Mouse (Mus musculus): ENCODE measurements at regions not wholly inside any gene's neighbourhood (a gene's known extent, or its start where the extent isn't known, plus 50 kb on each side); places are given as distances from the start of the nearest gene placed in this dataset.
A peak's percentile ranks its signal among the peaks of the same experiment; 100 is the strongest.
"Not testable (repeated sequence)": the region's sequence is repeated elsewhere in the genome, so short reads cannot be mapped to it uniquely, and the experiment has no call there.

DNA sequence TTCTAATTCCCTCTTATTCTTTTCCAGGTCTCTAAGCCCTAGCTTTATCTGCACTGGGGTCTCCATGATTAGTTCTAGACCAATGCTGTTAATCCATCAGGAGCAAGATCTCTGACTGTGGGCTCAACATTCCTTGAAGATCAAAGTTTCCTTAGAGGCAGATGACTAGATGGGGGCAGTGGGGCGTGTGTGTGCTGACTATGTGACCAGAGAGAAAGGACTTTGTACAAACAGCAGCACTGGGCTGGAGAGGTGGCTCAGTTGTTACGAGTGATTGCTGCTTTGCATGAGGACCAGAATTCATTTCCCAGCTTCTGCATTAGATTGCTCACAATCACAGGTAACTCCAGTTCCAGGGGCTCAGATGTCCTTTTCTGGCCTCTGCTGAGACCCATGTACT lies 250.1 kb upstream of the Zfp930 start:
- H3K9ac ChIP-seq: no peak overlapping the region
- H3K27ac ChIP-seq: no peak overlapping the region
- H3K4me2 ChIP-seq: no peak overlapping the region
- no peaks in the 10 kb centered on the region for H3K36me3 ChIP-seq
- H3K4me3 ChIP-seq: no peak overlapping the region
- no peaks in the 10 kb centered on the region for H3K27me3 ChIP-seq
- WGBS: 77% methylated on average over 2 of the region's 2 CpGs
- peaks cover 12% of the 10 kb centered on the region for H3K4me1 ChIP-seq
- H3K9me3 ChIP-seq: no peaks in the 10 kb centered on the region
- no peak for ATAC-seq (ENCODE audit: borderline replicate concordance, extremely low read depth, low FRiP score, low TSS enrichment)

DNA sequence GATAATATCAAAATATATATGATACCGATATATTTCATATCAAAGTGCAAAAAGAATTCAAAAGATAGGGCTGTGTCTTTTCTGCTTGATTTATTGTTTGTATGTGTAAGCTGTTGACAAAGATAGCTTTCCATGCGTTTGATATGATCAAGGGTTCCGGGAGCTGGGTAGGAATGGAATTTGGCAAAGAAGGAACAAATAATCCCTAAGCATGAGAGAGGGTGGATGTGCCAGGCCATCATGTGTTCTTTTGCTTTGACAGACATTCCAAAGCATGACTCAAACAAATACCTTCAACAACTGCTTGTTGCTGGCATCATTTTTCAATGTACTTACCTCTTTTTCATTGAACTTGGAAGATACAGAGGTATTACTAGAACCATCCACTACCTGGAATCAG lies 246.9 kb upstream of the Zfp930 start:
- no peaks in the 10 kb centered on the region for H3K36me3 ChIP-seq
- H3K27me3 ChIP-seq: no peaks in the 10 kb centered on the region
- no peak overlapping the region for H3K27ac ChIP-seq
- 71% methylated on average over 3 of the region's 3 CpGs for WGBS
- H3K9me3 ChIP-seq: no peaks in the 10 kb centered on the region
- H3K4me2 ChIP-seq: no peak overlapping the region
- H3K9ac ChIP-seq: no peak overlapping the region
- ATAC-seq (ENCODE audit: borderline replicate concordance, extremely low read depth, low FRiP score, low TSS enrichment): no peak
- H3K4me3 ChIP-seq: no peak overlapping the region
- no peaks in the 10 kb centered on the region for H3K4me1 ChIP-seq

DNA sequence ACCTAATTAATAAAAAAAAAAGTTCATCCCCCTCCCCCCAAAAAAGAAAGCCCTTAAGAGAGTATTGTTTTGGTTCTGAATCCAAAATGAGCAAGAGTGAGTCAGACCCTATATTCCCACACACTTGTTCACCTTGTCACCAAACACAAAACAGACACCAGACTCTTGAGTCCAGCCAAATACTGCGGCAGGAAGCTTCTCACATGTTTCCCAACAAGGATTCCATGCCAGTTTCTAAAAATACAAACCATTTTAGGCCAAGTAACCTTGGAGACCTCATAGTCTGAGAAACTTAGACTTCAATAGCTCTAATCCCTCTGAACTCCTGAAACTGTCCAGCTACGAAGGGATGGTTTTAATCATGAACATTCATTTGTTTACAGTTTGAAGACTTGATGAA lies 233.1 kb upstream of the Zfp930 start:
- no peak for ATAC-seq (ENCODE audit: borderline replicate concordance, extremely low read depth, low FRiP score, low TSS enrichment)
- no peak overlapping the region for H3K4me2 ChIP-seq
- WGBS: 58% methylated on average over 2 of the region's 2 CpGs
- H3K27me3 ChIP-seq: no peaks in the 10 kb centered on the region
- H3K9me3 ChIP-seq: no peaks in the 10 kb centered on the region
- H3K9ac ChIP-seq: no peak overlapping the region
- H3K27ac ChIP-seq: no peak overlapping the region
- H3K36me3 ChIP-seq: no peaks in the 10 kb centered on the region
- no peaks in the 10 kb centered on the region for H3K4me1 ChIP-seq
- no peak overlapping the region for H3K4me3 ChIP-seq

DNA sequence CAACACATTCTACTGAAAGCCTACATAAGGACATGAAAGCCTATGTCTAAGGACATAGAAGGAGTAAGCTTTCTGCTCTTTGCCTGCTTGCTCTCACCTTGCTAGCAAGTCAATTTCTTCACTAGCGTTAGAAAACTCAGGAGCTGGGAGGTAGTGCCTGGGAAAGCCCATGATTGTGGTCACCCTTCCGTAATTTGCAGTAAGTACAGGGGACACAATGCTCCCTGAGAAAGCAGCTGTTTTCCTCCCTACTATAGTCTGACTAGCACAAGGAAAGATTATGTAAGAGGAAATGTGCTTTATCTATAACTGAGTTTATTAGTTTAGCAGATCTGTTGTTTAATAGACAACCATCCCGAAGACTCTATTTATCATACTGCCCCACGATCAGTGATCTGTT lies 231.7 kb upstream of the Zfp930 start:
- ATAC-seq (ENCODE audit: borderline replicate concordance, extremely low read depth, low FRiP score, low TSS enrichment): no peak
- H3K36me3 ChIP-seq: no peaks in the 10 kb centered on the region
- no peaks in the 10 kb centered on the region for H3K4me1 ChIP-seq
- no peaks in the 10 kb centered on the region for H3K27me3 ChIP-seq
- H3K9ac ChIP-seq: no peak overlapping the region
- no peaks in the 10 kb centered on the region for H3K9me3 ChIP-seq
- no peak overlapping the region for H3K27ac ChIP-seq
- no peak overlapping the region for H3K4me3 ChIP-seq
- H3K4me2 ChIP-seq: no peak overlapping the region
- 54% methylated on average over 4 of the region's 4 CpGs for WGBS

DNA sequence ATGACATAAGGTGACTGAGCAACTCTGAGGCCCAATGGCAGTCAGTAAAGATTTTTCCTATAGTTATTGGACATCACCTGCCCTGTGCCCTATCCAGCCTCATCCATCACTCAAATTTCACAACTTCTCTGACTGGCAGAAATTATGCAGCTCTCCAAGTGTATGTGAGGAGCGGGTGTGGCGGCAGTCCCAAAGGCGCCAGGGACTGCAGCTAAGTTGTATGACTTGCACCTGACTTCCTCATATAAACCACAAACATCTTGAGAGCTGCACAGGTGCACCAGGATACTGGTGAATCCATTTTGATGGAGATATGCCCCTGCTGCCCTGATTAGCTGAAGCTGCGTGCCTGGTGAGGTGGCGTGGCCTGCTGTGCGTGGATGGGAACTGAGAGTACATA lies 225.7 kb upstream of the Zfp930 start:
- H3K4me1 ChIP-seq; H3K36me3 ChIP-seq; ATAC-seq (ENCODE audit: borderline replicate concordance, extremely low read depth, low FRiP score, low TSS enrichment); H3K27ac ChIP-seq; H3K4me2 ChIP-seq; H3K27me3 ChIP-seq; H3K4me3 ChIP-seq; H3K9ac ChIP-seq; H3K9me3 ChIP-seq: not testable (repeated sequence)
- WGBS: 63% methylated on average over 6 of the region's 6 CpGs

DNA sequence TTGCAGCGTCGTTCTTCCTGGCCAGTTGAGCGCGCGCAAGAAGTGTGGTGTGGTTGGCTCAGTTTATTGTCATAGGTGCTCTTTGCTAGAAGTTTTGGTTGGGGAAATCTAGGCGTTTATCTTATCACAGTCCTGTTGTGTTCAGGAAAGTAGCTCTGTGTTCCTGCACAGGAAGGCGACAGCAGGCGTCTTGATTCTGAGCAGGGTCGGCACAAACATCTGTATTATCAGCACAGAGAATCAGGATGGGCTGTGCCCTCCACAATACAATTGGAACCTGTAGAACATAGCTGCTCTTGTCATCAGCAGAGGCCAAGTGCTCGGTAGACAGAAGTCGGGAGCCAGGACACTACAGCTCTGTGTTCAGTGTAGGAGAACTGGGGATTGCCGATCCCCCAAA lies 225.1 kb upstream of the Zfp930 start:
- no peaks in the 10 kb centered on the region for H3K4me1 ChIP-seq
- no peaks in the 10 kb centered on the region for H3K9me3 ChIP-seq
- no peak for ATAC-seq (ENCODE audit: borderline replicate concordance, extremely low read depth, low FRiP score, low TSS enrichment)
- H3K36me3 ChIP-seq: no peaks in the 10 kb centered on the region
- no peaks in the 10 kb centered on the region for H3K27me3 ChIP-seq
- WGBS: 59% methylated on average over 12 of the region's 12 CpGs
- H3K4me3 ChIP-seq: no peak overlapping the region
- no peak overlapping the region for H3K4me2 ChIP-seq
- H3K9ac ChIP-seq: no peak overlapping the region
- no peak overlapping the region for H3K27ac ChIP-seq

DNA sequence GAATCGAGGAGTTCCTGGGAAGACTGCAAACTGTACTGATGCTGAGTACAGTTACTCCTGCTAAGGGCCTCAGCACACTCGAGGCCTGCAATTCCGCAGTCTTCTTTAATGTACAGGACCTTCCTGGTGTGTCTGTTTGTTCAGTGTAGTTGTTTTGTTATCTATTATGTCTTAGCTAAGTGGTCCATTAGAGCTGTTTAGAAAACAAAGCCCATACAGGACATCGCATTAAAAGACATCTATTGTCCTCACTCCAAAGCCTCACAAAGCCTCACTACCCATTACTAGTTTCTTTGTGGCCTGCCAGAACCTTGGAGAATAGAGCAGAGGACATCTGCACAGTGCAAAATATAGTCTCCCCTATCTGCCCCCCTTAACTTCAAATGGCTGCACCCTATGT lies 224.4 kb upstream of the Zfp930 start:
- WGBS: 82% methylated on average over 4 of the region's 4 CpGs
- ATAC-seq (ENCODE audit: borderline replicate concordance, extremely low read depth, low FRiP score, low TSS enrichment): no peak

DNA sequence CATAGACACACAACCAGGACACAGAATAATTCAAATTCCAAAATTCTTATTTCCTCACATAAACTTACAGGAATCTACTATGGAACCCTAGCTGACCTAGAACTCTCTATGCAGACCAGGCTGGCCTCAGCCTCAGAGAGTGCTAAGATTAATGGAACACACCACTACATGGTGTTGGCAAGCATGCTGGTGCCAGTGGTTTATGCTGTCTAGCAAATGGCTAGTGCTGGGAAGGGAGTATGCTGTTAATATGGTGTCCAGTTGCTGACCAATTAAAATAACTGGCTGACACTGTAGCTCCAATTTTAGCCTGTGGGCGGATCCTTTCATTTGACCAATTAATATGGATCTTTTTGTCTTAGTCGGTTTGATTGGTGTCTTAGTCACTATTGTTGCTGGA lies 222.4 kb upstream of the Zfp930 start:
- H3K4me1 ChIP-seq: no peaks in the 10 kb centered on the region
- WGBS: 82% methylated on average over 2 of the region's 2 CpGs
- H3K4me3 ChIP-seq: no peak overlapping the region
- no peak overlapping the region for H3K27ac ChIP-seq
- H3K36me3 ChIP-seq: no peaks in the 10 kb centered on the region
- no peaks in the 10 kb centered on the region for H3K9me3 ChIP-seq
- ATAC-seq (ENCODE audit: borderline replicate concordance, extremely low read depth, low FRiP score, low TSS enrichment): peak; percentile 57; the same call in 1 of the 2 replicates
- H3K27me3 ChIP-seq: no peaks in the 10 kb centered on the region
- no peak overlapping the region for H3K9ac ChIP-seq
- no peak overlapping the region for H3K4me2 ChIP-seq

More for the DNA sequence above, 224.4 kb upstream of the Zfp930 start:
- Histone ChIP-seq H3K27me3 (no peaks in the 10 kb centered on the region), H3K36me3 (no peaks in the 10 kb centered on the region), H3K27ac (no peak overlapping the region), H3K4me3 (no peak overlapping the region), H3K9ac (no peak overlapping the region), H3K9me3 (no peaks in the 10 kb centered on the region), H3K4me1 (no peaks in the 10 kb centered on the region), H3K4me2 (no peak overlapping the region)
